Mouse (Mus musculus): ENCODE measurements around the gene Rasgrp4.

- no peak for TF ChIP-seq CTCF (IDR thresholded peaks at IDR 0.05; ENCODE audit: low read depth)
- no peak for TF ChIP-seq EP300 (IDR thresholded peaks at IDR 0.05; ENCODE audit: low read depth)
Measured at GRCm38 (mm10) chr7:29146625-29147367, 12.1 kb downstream of the Rasgrp4 start.
